Mouse (Mus musculus) olfactory bulb, adult 2 months (tissue): ENCODE measurements around the gene Cadm2.

Experiments used
- CTCF ChIP-seq: fragments of 200-500 bp; IDR thresholded peaks from 2 replicates; pipeline ENCODE4 v1.5.1; 2012; ENCODE audit warnings: low read depth, mild to moderate bottlenecking, low read length, moderate library complexity; ENCODE audit not compliant: insufficient read depth
- POLR2A ChIP-seq: fragments of 200-500 bp; IDR thresholded peaks from 2 replicates; pipeline ENCODE4 v1.6.1; 2012; ENCODE audit warnings: mild to moderate bottlenecking, low read depth, low read length, moderate library complexity; ENCODE audit not compliant: insufficient read depth

- no peak for TF ChIP-seq POLR2A
- TF ChIP-seq CTCF: no peak
Observed at GRCm38 (mm10) chr16:67617256-67617655, 3.5 kb downstream of the Cadm2 start.
